Mouse (Mus musculus): ENCODE results near the gene Ndufv2. TPM values are rescaled to one million over a fixed set of nuclear protein-coding genes. Genes with fewer than 3 reads are reported as not detected.

Gene Ndufv2
- polyA plus RNA-seq, 1 experiment from 2014 or later, result 423 TPM

- H3K36me3 ChIP-seq (ENCODE audit: insufficient read depth, low read length), result peaks cover 7% of the 10 kb centered on the region; the same call in 1 of the 2 replicates
- H3K4me1 ChIP-seq (ENCODE audit: insufficient read depth, low read length), result no peaks in the 10 kb centered on the region
- H3K27ac ChIP-seq (ENCODE audit: low read length), result no peak overlapping the region
- H3K9me3 ChIP-seq (ENCODE audit: low read length), result no peaks in the 10 kb centered on the region
- H3K4me2 ChIP-seq (replicated peaks; ENCODE audit: low read depth, low read length), result no peak overlapping the region
- no peak for ATAC-seq (ENCODE audit: low FRiP score, low TSS enrichment)
- no peak overlapping the region for H3K9ac ChIP-seq (replicated peaks; ENCODE audit: low read length)
- 91% methylated on average over 5 of the region's 5 CpGs for WGBS
- no peak overlapping the region for H3K4me3 ChIP-seq (ENCODE audit: low read length)
- H3K27me3 ChIP-seq (ENCODE audit: insufficient read depth, low read length), result no peaks in the 10 kb centered on the region
These were observed 69.4 kb downstream of the Ndufv2 start for GRCm38 (mm10) chr17:66031991-66032390.

Other genes with a start within 250 kb of the Ndufv2 start
- 68.7 and 71.0 TPM in 2 replicates for gene Ralbp1, start 215.8 kb downstream of the Ndufv2 start, polyA plus RNA-seq (2015; fragmentation: Nextera tagmentation; extraction: Ambion mirVana)
- gene Twsg1, start 150.3 kb downstream of the Ndufv2 start, polyA plus RNA-seq (2015; fragmentation: Nextera tagmentation; extraction: Ambion mirVana), result 131 and 136 TPM in 2 replicates
- gene Ankrd12, start 24.5 kb downstream of the Ndufv2 start, polyA plus RNA-seq (2015; fragmentation: Nextera tagmentation; extraction: Ambion mirVana), result 24.1 and 28.0 TPM in 2 replicates
- 45.6 and 50.7 TPM in 2 replicates for gene Washc1, start 10.0 kb upstream of the Ndufv2 start, polyA plus RNA-seq (2015; fragmentation: Nextera tagmentation; extraction: Ambion mirVana)
- gene Ddx11, start 22.0 kb upstream of the Ndufv2 start, polyA plus RNA-seq (2015; fragmentation: Nextera tagmentation; extraction: Ambion mirVana), result 22.4 and 25.4 TPM in 2 replicates